ENCODE assay signal across 13 mouse cellular contexts in the genomic region with DNA sequence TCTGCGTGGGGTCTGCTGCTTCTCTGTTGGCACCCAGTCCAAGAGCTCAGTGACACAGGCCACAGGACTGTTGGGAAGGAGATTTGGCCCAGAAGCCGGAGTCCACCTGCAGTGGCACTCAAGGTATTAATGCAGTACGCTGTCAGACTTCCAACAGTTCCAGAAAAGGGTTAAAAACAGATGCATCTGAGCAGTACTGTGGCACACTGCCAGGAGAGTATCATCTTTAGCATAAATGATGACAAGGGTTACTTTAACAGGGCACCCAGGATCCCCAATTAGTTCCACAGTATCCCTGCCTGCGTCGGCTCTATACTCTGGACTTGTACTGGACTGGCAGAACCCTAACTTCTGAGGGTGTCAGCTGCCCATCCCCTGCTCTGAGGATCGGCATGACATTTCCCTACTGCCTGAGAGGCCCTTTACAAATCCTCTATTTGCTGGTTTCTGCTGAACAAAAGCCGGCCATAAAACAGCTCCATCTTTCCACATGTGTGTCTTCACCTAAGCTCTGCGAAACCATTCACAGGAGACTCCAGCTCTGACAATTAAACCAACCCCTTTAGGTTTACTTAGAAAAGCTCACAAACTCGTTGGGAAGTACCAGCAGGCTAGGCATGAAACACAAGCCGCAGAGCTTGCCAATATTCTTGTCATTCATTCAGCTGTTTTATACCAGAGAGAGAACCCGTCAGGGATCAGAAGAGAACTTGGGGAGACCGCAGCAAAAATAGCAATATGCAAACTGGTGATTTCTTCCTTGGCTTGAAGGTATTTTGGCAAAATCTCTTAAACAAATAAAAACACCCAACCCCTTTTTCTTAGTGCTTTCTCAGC. TPM values are rescaled to one million over a fixed set of nuclear protein-coding genes. Genes with fewer than 3 reads are reported as not detected.
DNase-seq lines count a peak whose midpoint lies in the region; ATAC-seq lines count a peak whose summit lies in the region.
"Had no signal": no experiment of that assay in that cellular context is flagged by ENCODE, and none has a peak within 500 bp of the region (broad histone marks: within the 10 kb centered on the region; RNA-seq: fewer than 3 reads in every experiment).

No protein-coding gene starts in this region.

- DNase-seq in cerebellum, postnatal 4 days (ENCODE audit: low spot score in 2 of 2) = no peak
- peak; percentile 53 to 55 for DNase-seq in left cerebral cortex, postnatal 36 days (ENCODE audit: low spot score in 2 of 2)
- no peak for DNase-seq in left cerebral cortex, postnatal 10 days (ENCODE audit: extremely low spot score in 1 of 2, low spot score in 2 of 2)
- DNase-seq in cerebellum, adult 9-11 months = peak; percentile 43
- DNase-seq in urinary bladder, adult 18-20 months (ENCODE audit: low spot score in 2 of 2) = no peak
- no peak for DNase-seq in limb, embryonic 10.5 days (ENCODE audit: low spot score)
- DNase-seq: gastrocnemius, postnatal 36 days; kidney, adult 11 months; layer of hippocampus, adult 9-11 months; lung, adult 2 months had no signal

- ATAC-seq in cerebellum, adult (ENCODE audit: insufficient number of reproducible peaks, low FRiP score, low TSS enrichment) = peak; percentile 50; the same call in 1 of the 2 replicates
- ATAC-seq in midbrain, embryonic 15.5 days (replicated peaks) = no peak

- WGBS in midbrain, embryonic 15.5 days = 63% methylated on average over 12 of the region's 12 CpGs
- WGBS in limb, embryonic 10.5 days = 86% methylated on average over 12 of the region's 12 CpGs

- no peak overlapping the region for H3K4me2 ChIP-seq in midbrain, embryonic 15.5 days
- H3K4me2 ChIP-seq: limb, embryonic 13.5 days had no signal

- H3K9ac ChIP-seq in midbrain, embryonic 15.5 days = no peak overlapping the region
- H3K9ac ChIP-seq: limb, embryonic 13.5 days had no signal

- H3K27me3 ChIP-seq in midbrain, embryonic 15.5 days (replicated peaks) = no peaks in the 10 kb centered on the region
- H3K27me3 ChIP-seq in limb, embryonic 10.5 days (ENCODE audit: low read depth, poor library complexity, severe bottlenecking) = no peaks in the 10 kb centered on the region

- H3K9me3 ChIP-seq in midbrain, embryonic 15.5 days = no peaks in the 10 kb centered on the region
- no peaks in the 10 kb centered on the region for H3K9me3 ChIP-seq in limb, embryonic 10.5 days (replicated peaks)
- H3K9me3 ChIP-seq: limb, embryonic 13.5 days had no signal

- H3K4me3 ChIP-seq in midbrain, embryonic 15.5 days = no peak overlapping the region
- no peak overlapping the region for H3K4me3 ChIP-seq in limb, embryonic 10.5 days
- H3K4me3 ChIP-seq: limb, embryonic 13.5 days had no signal

- H3K4me1 ChIP-seq in midbrain, embryonic 15.5 days = peaks cover 27% of the 10 kb centered on the region
- no peaks in the 10 kb centered on the region for H3K4me1 ChIP-seq in limb, embryonic 10.5 days

- intact Hi-C loops in left cerebral cortex, postnatal 36 days (cut with DNase I) = no loop called here
- intact Hi-C loops in left cerebral cortex, postnatal 10 days (cut with DNase I) = no loop called here

- 0 out of 2 replicates have a peak overlapping the region, but pooled peaks have one; percentile 5 for H3K27ac ChIP-seq in midbrain, embryonic 15.5 days
- no peak overlapping the region for H3K27ac ChIP-seq in limb, embryonic 10.5 days
- H3K27ac ChIP-seq: limb, embryonic 13.5 days had no signal

- H3K36me3 ChIP-seq in midbrain, embryonic 15.5 days (replicated peaks) = no peaks in the 10 kb centered on the region
- 0 out of 2 replicates have a peak, but pooled peaks cover 6% of the 10 kb centered on the region for H3K36me3 ChIP-seq in limb, embryonic 10.5 days
- H3K36me3 ChIP-seq: limb, embryonic 13.5 days had no signal

RNA-seq across cellular contexts. Expression of a gene that starts 26.7 kb away (rescaled TPM):
- total RNA-seq in left cerebral cortex, postnatal 36 days (2021) = 100 to 1,000 TPM; 112 to 150 TPM
- 100 to 1,000 TPM; 144 to 153 TPM for total RNA-seq in left cerebral cortex, postnatal 10 days (2021)
- 21.5 and 24.1 TPM in 2 replicates for polyA plus RNA-seq in midbrain, embryonic 15.5 days (2015; fragmentation: Nextera tagmentation; extraction: Ambion mirVana)
- polyA plus RNA-seq in limb, embryonic 10.5 days (2016; fragmentation: Nextera tagmentation; extraction: Ambion mirVana) = 9.4 and 11.0 TPM in 2 replicates

Comparison
In these comparisons a context has a peak if more than half of its experiments do, and no peak if none do; other contexts are left out.
1. DNase-seq: peak in left cerebral cortex, postnatal 36 days (2 of 2) and cerebellum, adult 9-11 months (single experiment); none in cerebellum, postnatal 4 days (0 of 2), left cerebral cortex, postnatal 10 days (0 of 2), urinary bladder, adult 18-20 months (0 of 2) and limb, embryonic 10.5 days (single experiment).